In the genomic region with DNA sequence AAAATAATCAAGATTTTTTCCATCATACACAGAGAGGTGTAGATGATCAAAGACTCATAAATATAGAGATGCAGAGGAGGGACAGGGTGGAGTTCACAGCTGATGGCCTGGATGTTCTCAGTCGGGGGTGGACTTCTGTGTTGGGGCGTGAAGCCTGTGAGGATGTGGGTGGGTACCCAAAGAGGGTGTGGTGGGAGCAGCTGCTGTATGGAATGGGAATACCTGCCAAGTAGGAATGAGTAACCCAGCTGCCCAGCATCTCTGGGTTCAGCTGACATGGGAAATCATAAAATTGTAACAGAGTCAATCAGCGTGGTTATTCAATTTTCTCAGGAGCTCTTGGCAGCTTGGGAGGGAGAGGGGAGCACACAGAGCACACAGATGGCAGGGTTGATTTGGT, we compare ENCODE assay signal across 31 mouse cellular contexts.
A peak's percentile ranks its signal among the peaks of the same experiment; 100 is the strongest.
DNase-seq lines count a peak whose midpoint lies in the region; ATAC-seq and TF ChIP-seq lines count a peak whose summit lies in the region.
"Had no signal": no experiment of that assay in that cellular context is flagged by ENCODE, and none has a peak within 500 bp of the region (broad histone marks: within the 10 kb centered on the region; RNA-seq: fewer than 3 reads in every experiment).

No protein-coding gene starts in this region.

- no peak overlapping the region for H3K4me2 ChIP-seq in limb, embryonic 13.5 days (replicated peaks)
- peak overlapping the region; percentile 48 for H3K4me2 ChIP-seq in myocyte (ENCODE audit: low read depth)
- H3K4me2 ChIP-seq: embryonic facial prominence, embryonic 13.5 days; forebrain, embryonic 12.5 days; heart, embryonic 12.5 days; liver, embryonic 12.5 days; midbrain, embryonic 12.5 days had no signal

- 73% methylated on average over 3 of the region's 3 CpGs for WGBS in limb, embryonic 13.5 days
- WGBS in limb, embryonic 10.5 days = 84% methylated on average over 3 of the region's 3 CpGs

- H3K27me3 ChIP-seq in limb, embryonic 13.5 days = no peaks in the 10 kb centered on the region
- H3K27me3 ChIP-seq in limb, embryonic 10.5 days (ENCODE audit: low read depth, poor library complexity, severe bottlenecking) = no peaks in the 10 kb centered on the region
- H3K27me3 ChIP-seq in myocyte (ENCODE audit: control insufficient read depth, insufficient read depth, insufficient read length) = no peaks in the 10 kb centered on the region
- H3K27me3 ChIP-seq: embryonic facial prominence, embryonic 13.5 days; forebrain, embryonic 12.5 days; heart, embryonic 12.5 days; liver, embryonic 12.5 days; midbrain, embryonic 12.5 days had no signal

- H3K9me3 ChIP-seq in limb, embryonic 13.5 days = no peaks in the 10 kb centered on the region
- no peaks in the 10 kb centered on the region for H3K9me3 ChIP-seq in limb, embryonic 10.5 days (replicated peaks)
- H3K9me3 ChIP-seq: embryonic facial prominence, embryonic 13.5 days; forebrain, embryonic 12.5 days; G1E; heart, embryonic 12.5 days; liver, embryonic 12.5 days; midbrain, embryonic 12.5 days had no signal

- TF ChIP-seq POLR2A in myocyte (IDR thresholded peaks at IDR 0.05; ENCODE audit: insufficient read length, low read depth) = no peak

- H3K79me2 ChIP-seq in myocyte (ENCODE audit: control insufficient read depth, insufficient read depth) = no peaks in the 10 kb centered on the region

- no peaks in the 10 kb centered on the region for H3K36me3 ChIP-seq in limb, embryonic 13.5 days
- H3K36me3 ChIP-seq in limb, embryonic 10.5 days = no peaks in the 10 kb centered on the region
- H3K36me3 ChIP-seq in myocyte (ENCODE audit: control insufficient read depth, insufficient read depth) = no peaks in the 10 kb centered on the region
- H3K36me3 ChIP-seq: embryonic facial prominence, embryonic 13.5 days; forebrain, embryonic 12.5 days; heart, embryonic 12.5 days; liver, embryonic 12.5 days; midbrain, embryonic 12.5 days had no signal

- H3K9ac ChIP-seq in limb, embryonic 13.5 days = no peak overlapping the region
- H3K9ac ChIP-seq: embryonic facial prominence, embryonic 13.5 days; forebrain, embryonic 12.5 days; forebrain, postnatal 0 days; heart, embryonic 12.5 days; liver, embryonic 12.5 days; liver, postnatal 0 days; midbrain, embryonic 12.5 days had no signal

- H3K4me3 ChIP-seq in limb, embryonic 13.5 days = no peak overlapping the region
- no peak overlapping the region for H3K4me3 ChIP-seq in limb, embryonic 10.5 days
- no peak overlapping the region for H3K4me3 ChIP-seq in myocyte
- H3K4me3 ChIP-seq: embryonic facial prominence, embryonic 13.5 days; erythroblast, embryonic 14.5 days; forebrain, embryonic 12.5 days; heart, adult 2 months; heart, embryonic 12.5 days; liver, embryonic 12.5 days; midbrain, embryonic 12.5 days had no signal

- no peak overlapping the region for H3K27ac ChIP-seq in limb, embryonic 13.5 days
- H3K27ac ChIP-seq in limb, embryonic 10.5 days = no peak overlapping the region
- H3K27ac ChIP-seq: embryonic facial prominence, embryonic 13.5 days; forebrain, embryonic 12.5 days; heart, adult 2 months; liver, embryonic 12.5 days; midbrain, embryonic 12.5 days; stomach, postnatal 0 days had no signal

- no peak overlapping the region for H3ac ChIP-seq in myocyte (ENCODE audit: control insufficient read depth, insufficient read length)

- H3K4me1 ChIP-seq in limb, embryonic 13.5 days = no peaks in the 10 kb centered on the region
- no peaks in the 10 kb centered on the region for H3K4me1 ChIP-seq in limb, embryonic 10.5 days
- H3K4me1 ChIP-seq: embryonic facial prominence, embryonic 13.5 days; forebrain, embryonic 12.5 days; liver, embryonic 12.5 days; midbrain, embryonic 12.5 days had no signal

- peak; percentile 54; the same call in 1 of the 2 replicates for ATAC-seq in limb, embryonic 13.5 days (ENCODE audit: low FRiP score, low read depth)
- ATAC-seq: forebrain, postnatal 0 days; intestine, embryonic 16.5 days; liver, embryonic 12.5 days; liver, postnatal 0 days had no signal

- DNase-seq in gastrocnemius, postnatal 25 days = peak; percentile 5
- no peak for DNase-seq in gastrocnemius, adult 18-20 months (ENCODE audit: low spot score)
- no peak for DNase-seq in limb, embryonic 10.5 days (ENCODE audit: low spot score)
- DNase-seq in 3T3-L1 (ENCODE audit: low read depth, low spot score) = peak; percentile 29
- DNase-seq in adrenal gland, adult (ENCODE audit: inconsistent age in 2 of 2, low spot score in 1 of 2) = no peak
- DNase-seq: adrenal gland, postnatal 10 days; cerebellum, adult 11 months; cerebellum, adult 9-10 months; embryo, embryonic 11 days; forebrain, postnatal 0 days; gastrocnemius, postnatal 36 days; heart, adult 2 months; kidney, adult 9 months; kidney, postnatal 10 days; layer of hippocampus, postnatal 36 days; liver, postnatal 0 days; lung, postnatal 36 days; right cerebral cortex, postnatal 4 days; thymus, adult 2 months; thymus, postnatal 36 days had no signal

TF ChIP-seq in myocyte, 11 proteins besides CTCF, POLR2A, EP300 and RAD21:
- peak; percentile 60 for TF ChIP-seq TCF3 (IDR thresholded peaks at IDR 0.05; ENCODE audit: insufficient read length, low read depth)
- TF ChIP-seq POLR2AphosphoS2 (IDR thresholded peaks at IDR 0.05; ENCODE audit: insufficient read length, low read depth) = no peak
- TF ChIP-seq MYOG (IDR thresholded peaks at IDR 0.05; ENCODE audit: control insufficient read depth in 1 of 3, insufficient read depth in 1 of 3, insufficient read length in 2 of 3, low read depth in 2 of 3) = peak; percentile 76 to 94 (median 80)
- peak; percentile 82 for TF ChIP-seq TCF12 (IDR thresholded peaks at IDR 0.05; ENCODE audit: insufficient read depth, poor library complexity, severe bottlenecking)
- peak; percentile 84 to 97 (median 92) for TF ChIP-seq MYOD1 (IDR thresholded peaks at IDR 0.05; ENCODE audit: control insufficient read depth in 1 of 3, insufficient read length in 2 of 3, low read depth in 2 of 3)
- no peak for TF ChIP-seq USF1 (IDR thresholded peaks at IDR 0.05; ENCODE audit: low read depth)

Comparison
In these comparisons a context has a peak if more than half of its experiments do, and no peak if none do; other contexts are left out.
1. DNase-seq: peak in gastrocnemius, postnatal 25 days (single experiment) and 3T3-L1 (single experiment); none in gastrocnemius, adult 18-20 months (single experiment), limb, embryonic 10.5 days (single experiment) and adrenal gland, adult (0 of 2).